Mouse (Mus musculus) embryonic fibroblast, embryonic 13.5 days (primary cell): ENCODE data around the gene Tbx15. TPM values are rescaled to one million over a fixed set of nuclear protein-coding genes. Genes with fewer than 3 reads are reported as not detected.
"Not testable (repeated sequence)": the region's sequence is repeated elsewhere in the genome, so short reads cannot be mapped to it uniquely, and the experiment has no call there.

Experiments
- H3K27ac ChIP-seq: 2 replicates; pipeline ENCODE4 v1.5.1; 2012; ENCODE audit warnings: low read length, control low read depth, inconsistent platforms; ENCODE audit not compliant: insufficient read depth
- H3K4me1 ChIP-seq: 2 replicates; pipeline ENCODE4 v1.6.1; 2011; ENCODE audit warnings: low read length; ENCODE audit not compliant: control insufficient read depth, insufficient read depth
- H3K4me3 ChIP-seq: 2 replicates; pipeline ENCODE4 v1.5.1; 2011; ENCODE audit warnings: mild to moderate bottlenecking, control low read depth, low read length; ENCODE audit not compliant: insufficient read depth
- CTCF ChIP-seq: IDR thresholded peaks from 2 replicates; pipeline ENCODE4 v1.5.1; 2011; ENCODE audit warnings: mild to moderate bottlenecking, control low read depth, low read length, moderate library complexity, borderline replicate concordance; ENCODE audit not compliant: insufficient read depth
- POLR2A ChIP-seq: IDR thresholded peaks from 2 replicates; pipeline ENCODE4 v1.6.1; 2011; ENCODE audit warnings: low read depth, mild to moderate bottlenecking, control low read depth, low read length, moderate library complexity
- polyA plus RNA-seq: library from polyadenylated mRNA; stranded (reverse); fragments of >200 nt; gene quantifications from 2 replicates; pipeline ENCODE4 v1.2.4, GENCODE M21; 2011; ENCODE audit warnings: low read depth; ENCODE audit not compliant: missing spikeins, insufficient read length

Tbx15 gene
- polyA plus RNA-seq, 1 experiment, result 86.3 TPM

- no peak for TF ChIP-seq CTCF
- TF ChIP-seq POLR2A, result no peak
- Histone ChIP-seq H3K27ac (no peak overlapping the region), H3K4me1 (peaks cover 11% of the 10 kb centered on the region), H3K4me3 (no peak overlapping the region)
Observed at GRCm38 (mm10) chr3:99292531-99292931, 52.4 kb downstream of the Tbx15 start.

- not testable (repeated sequence) for H3K27ac ChIP-seq, H3K4me3 ChIP-seq
- H3K4me1 ChIP-seq, result peaks cover 11% of the 10 kb centered on the region
Observed at GRCm38 (mm10) chr3:99294209-99294608, 54.0 kb downstream of the Tbx15 start.

DNA sequence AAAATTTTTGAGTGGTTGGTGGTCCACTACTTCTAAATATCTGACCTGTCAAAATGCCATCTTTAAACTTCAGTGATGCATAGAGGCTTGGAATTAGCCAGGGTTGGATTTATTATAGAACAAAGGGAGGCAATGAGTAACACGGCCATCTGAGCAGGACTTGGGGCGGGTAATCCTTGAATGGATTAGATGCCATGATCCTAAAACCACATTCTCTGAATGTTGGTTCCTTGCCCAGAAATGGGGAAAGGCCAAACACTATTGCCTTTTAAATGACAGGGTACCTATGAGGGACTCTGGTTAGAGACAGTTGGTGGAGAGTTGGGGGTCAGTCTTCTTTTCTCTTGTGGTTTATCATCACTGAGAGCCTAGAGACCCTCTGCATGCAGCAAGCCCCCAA, 55.1 kb downstream of the Tbx15 start:
- Histone ChIP-seq H3K4me1 (peaks cover 8% of the 10 kb centered on the region; the same call in 1 of the 2 replicates), H3K27ac (no peak overlapping the region), H3K4me3 (no peak overlapping the region)
- TF ChIP-seq CTCF, result no peak
- TF ChIP-seq POLR2A, result no peak

- peaks cover 6% of the 10 kb centered on the region; the same call in 1 of the 2 replicates for H3K4me1 ChIP-seq
- no peak overlapping the region for H3K27ac ChIP-seq
- no peak overlapping the region for H3K4me3 ChIP-seq
- TF ChIP-seq CTCF, result no peak
- TF ChIP-seq POLR2A, result no peak
Observed at GRCm38 (mm10) chr3:99296186-99296585, 56.0 kb downstream of the Tbx15 start.

GRCm38 (mm10) chr3:99300846-99301245, 60.7 kb downstream of the Tbx15 start:
- Histone ChIP-seq H3K4me1 (peaks cover 2% of the 10 kb centered on the region; the same call in 1 of the 2 replicates), H3K4me3 (no peak overlapping the region), H3K27ac (no peak overlapping the region)
- no peak for TF ChIP-seq POLR2A
- TF ChIP-seq CTCF, result no peak

- TF ChIP-seq POLR2A, result no peak
- TF ChIP-seq CTCF, result no peak
- H3K27ac ChIP-seq, result no peak overlapping the region
- no peak overlapping the region for H3K4me3 ChIP-seq
- H3K4me1 ChIP-seq, result no peaks in the 10 kb centered on the region
Observed at GRCm38 (mm10) chr3:99310877-99311276, 70.7 kb downstream of the Tbx15 start.

DNA sequence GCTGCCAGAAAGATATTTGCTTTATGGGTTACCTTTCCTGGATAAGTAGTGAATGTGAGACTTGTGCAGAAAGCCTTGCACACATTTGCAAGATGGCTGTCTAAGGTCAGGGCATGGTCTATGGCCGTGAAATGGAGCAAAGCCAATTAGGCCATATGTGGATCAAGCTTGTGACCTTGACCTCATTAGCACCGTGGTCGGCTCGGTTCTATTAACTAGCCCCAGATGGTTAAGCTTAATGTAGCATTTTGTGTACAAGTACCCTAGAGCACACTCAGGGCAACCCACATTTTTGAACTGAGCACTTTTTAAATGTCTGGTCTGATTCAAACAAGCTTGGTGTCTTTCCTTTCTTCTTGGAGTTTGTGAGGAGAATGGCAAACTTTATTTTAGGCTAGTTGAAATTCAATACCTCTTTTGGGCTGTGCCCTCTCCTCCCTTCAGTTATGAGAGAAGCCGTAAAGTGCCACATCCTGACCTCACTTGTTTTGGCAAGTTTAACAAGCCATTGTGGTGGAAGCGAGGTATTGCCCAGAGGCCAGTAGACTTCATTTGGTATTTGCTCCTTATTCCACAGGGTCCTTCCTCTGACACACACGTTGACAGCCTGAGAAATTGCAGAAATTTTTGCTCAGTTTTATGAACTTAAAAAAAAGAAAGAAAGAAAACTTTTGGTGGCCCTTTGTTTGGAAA, 71.9 kb downstream of the Tbx15 start:
- Histone ChIP-seq H3K4me1 (no peaks in the 10 kb centered on the region), H3K4me3 (no peak overlapping the region), H3K27ac (no peak overlapping the region)
- TF ChIP-seq POLR2A (no peak), CTCF (no peak)

DNA sequence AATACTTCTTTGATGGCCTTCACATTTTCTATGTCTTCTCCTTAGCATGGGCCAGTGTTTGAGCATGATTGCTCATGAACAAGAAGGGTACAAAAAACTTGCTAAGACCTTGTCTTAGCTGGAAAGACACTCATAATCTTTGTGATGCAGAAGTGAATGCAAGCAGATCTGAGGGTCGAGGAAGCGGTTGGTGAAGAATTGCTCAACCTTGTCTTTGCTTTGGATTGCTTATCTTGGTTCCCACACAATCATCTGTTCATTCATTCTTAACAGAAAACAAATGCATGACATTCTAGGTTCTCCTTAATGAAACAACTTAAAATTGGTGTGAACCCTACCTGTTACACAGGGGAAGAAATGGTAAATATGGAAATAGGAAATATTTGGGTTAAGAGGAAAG, 82.2 kb downstream of the Tbx15 start:
- TF ChIP-seq POLR2A (no peak), CTCF (no peak)
- no peak overlapping the region for H3K27ac ChIP-seq

GRCm38 (mm10) chr3:99329316-99329715, 89.1 kb downstream of the Tbx15 start:
- Histone ChIP-seq H3K4me1 (no peaks in the 10 kb centered on the region; the same call in 1 of the 2 replicates), H3K27ac (no peak overlapping the region), H3K4me3 (no peak overlapping the region)
- TF ChIP-seq POLR2A (no peak), CTCF (no peak)

More for the DNA sequence above, 82.2 kb downstream of the Tbx15 start:
- no peak overlapping the region for H3K4me3 ChIP-seq
- H3K4me1 ChIP-seq, result no peaks in the 10 kb centered on the region

DNA sequence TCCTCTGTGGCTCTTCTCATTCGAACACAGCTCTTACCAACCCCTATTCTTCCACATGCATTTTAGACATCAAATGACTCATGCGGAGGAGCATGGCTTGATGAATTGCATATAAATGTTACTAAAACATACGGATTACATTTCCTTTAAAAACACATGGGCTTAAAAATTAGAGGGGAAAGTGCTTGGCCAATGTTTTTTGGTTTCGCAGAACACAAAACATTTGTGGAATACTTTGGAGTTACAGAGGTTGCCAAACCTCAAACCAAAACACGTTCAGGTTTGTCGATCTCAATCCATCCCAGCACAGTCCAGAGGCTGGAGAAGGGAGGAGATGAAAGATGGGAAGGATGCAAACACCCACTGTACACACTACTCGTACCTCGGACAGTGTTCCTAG, 90.9 kb downstream of the Tbx15 start:
- H3K27ac ChIP-seq, result no peak overlapping the region
- TF ChIP-seq POLR2A (no peak), CTCF (no peak)
- no peak overlapping the region for H3K4me3 ChIP-seq
- H3K4me1 ChIP-seq, result no peaks in the 10 kb centered on the region; the same call in 1 of the 2 replicates

- Histone ChIP-seq H3K4me3 (no peak overlapping the region), H3K27ac (no peak overlapping the region), H3K4me1 (peaks cover 6% of the 10 kb centered on the region)
- TF ChIP-seq POLR2A (no peak), CTCF (no peak)
Observed at GRCm38 (mm10) chr3:99336866-99337265, 96.7 kb downstream of the Tbx15 start.
